Mouse (Mus musculus): ENCODE data around the gene Lrrc23. TPM values are rescaled to one million over a fixed set of nuclear protein-coding genes. Genes with fewer than 3 reads are reported as not detected.
"Not testable (repeated sequence)": the region's sequence is repeated elsewhere in the genome, so short reads cannot be mapped to it uniquely, and the experiment has no call there.

Gene Lrrc23
- polyA plus RNA-seq, 1 experiment from 2014 or later, result not detected

GRCm38 (mm10) chr6:124813933-124814332 lies 34.4 kb upstream of the Lrrc23 start, which contains the start of gene Tpi1:
Tpi1 (minus strand) TSS chr6:124814296.
- in situ Hi-C loops (cut with MboI; ENCODE audit: low pct_unique_long_range_greater_than_20kb), result no loop called here
- no peak for TF ChIP-seq CTCF (IDR thresholded peaks at IDR 0.05)
- ChIA-PET POLR2A (interaction anchor here (0.6 to 6.4 kb wide), 5 partner anchors 8 to 157 kb away, joined by 3 to 27 read pairs (median 4); partner anchors contain the start of genes Cdca3 and Usp5), CTCF (interaction anchor here (0.9 kb wide), 1 partner anchor 8 kb away, joined by 3 read pairs; no protein-coding TSS in a partner anchor)
- DNase-seq (ENCODE audit: low read depth, low spot score) (no peak), ATAC-seq (peak; percentile 70)
- no peaks in the 10 kb centered on the region for H3K27me3 ChIP-seq

- TF ChIP-seq CTCF (IDR thresholded peaks at IDR 0.05), result no peak
- no peaks in the 10 kb centered on the region for H3K27me3 ChIP-seq
- ATAC-seq, result no peak
- in situ Hi-C loops (cut with MboI; ENCODE audit: low pct_unique_long_range_greater_than_20kb), result no loop called here
- no peak for DNase-seq (ENCODE audit: low read depth, low spot score)
- POLR2A ChIA-PET, result interaction anchor here (0.6 to 6.4 kb wide), 5 partner anchors 8 to 157 kb away, joined by 3 to 27 read pairs (median 4); partner anchors contain the start of genes Cdca3 and Usp5
- CTCF ChIA-PET, result interaction anchor here (0.9 kb wide), 1 partner anchor 9 kb away, joined by 3 read pairs; no protein-coding TSS in a partner anchor
Measured at GRCm38 (mm10) chr6:124813496-124813895, 34.0 kb upstream of the Lrrc23 start.

- TF ChIP-seq CTCF (IDR thresholded peaks at IDR 0.05), result no peak
- no peak for ATAC-seq
- ChIA-PET CTCF (no interaction called here), POLR2A (interaction anchor here (1.3 to 6.4 kb wide), 3 partner anchors 11 to 117 kb away, joined by 3 to 27 read pairs (median 6); partner anchors contain the start of genes Cdca3 and Usp5)
- in situ Hi-C loops (cut with MboI; ENCODE audit: low pct_unique_long_range_greater_than_20kb), result no loop called here
- DNase-seq (ENCODE audit: low read depth, low spot score), result no peak
- no peaks in the 10 kb centered on the region for H3K27me3 ChIP-seq
Measured at GRCm38 (mm10) chr6:124812848-124813247, 33.3 kb upstream of the Lrrc23 start.

- in situ Hi-C loops (cut with MboI; ENCODE audit: low pct_unique_long_range_greater_than_20kb), result no loop called here
- no peak for DNase-seq (ENCODE audit: low read depth, low spot score)
- no peaks in the 10 kb centered on the region for H3K27me3 ChIP-seq
- ChIA-PET CTCF (interaction anchor here (0.6 to 1.4 kb wide), 2 partner anchors 16 to 19 kb away, joined by 3 to 5 read pairs; no protein-coding TSS in a partner anchor), POLR2A (interaction anchor here (1.3 to 6.4 kb wide), 7 partner anchors 10 to 123 kb away, joined by 3 to 27 read pairs (median 3); partner anchors contain the start of genes Cdca3 and Usp5)
- no peak for ATAC-seq
- TF ChIP-seq CTCF (IDR thresholded peaks at IDR 0.05), result no peak
Measured at GRCm38 (mm10) chr6:124811701-124812560, 32.4 kb upstream of the Lrrc23 start.

- ChIA-PET POLR2A (interaction anchor here (1.3 to 6.4 kb wide), 6 partner anchors 10 to 124 kb away, joined by 3 to 27 read pairs (median 3); partner anchors contain the start of genes Cdca3 and Usp5), CTCF (interaction anchor here (1.2 to 1.4 kb wide), 2 partner anchors 15 to 52 kb away, joined by 3 to 5 read pairs; no protein-coding TSS in a partner anchor)
- ATAC-seq (no peak), DNase-seq (ENCODE audit: low read depth, low spot score) (no peak)
- H3K27me3 ChIP-seq, result no peaks in the 10 kb centered on the region
- in situ Hi-C loops (cut with MboI; ENCODE audit: low pct_unique_long_range_greater_than_20kb), result no loop called here
- TF ChIP-seq CTCF (IDR thresholded peaks at IDR 0.05), result no peak
Measured at GRCm38 (mm10) chr6:124811403-124811665, 31.8 kb upstream of the Lrrc23 start.

- ChIA-PET CTCF (interaction anchor here (1.2 to 1.8 kb wide), 3 partner anchors 15 to 52 kb away, joined by 3 to 5 read pairs (median 4); no protein-coding TSS in a partner anchor), POLR2A (interaction anchor here (1.4 to 6.4 kb wide), 5 partner anchors 11 to 124 kb away, joined by 3 to 27 read pairs (median 3); partner anchors contain the start of genes Cdca3 and Usp5)
- H3K27me3 ChIP-seq; DNase-seq (ENCODE audit: low read depth, low spot score); ATAC-seq; in situ Hi-C loops (cut with MboI; ENCODE audit: low pct_unique_long_range_greater_than_20kb): not testable (repeated sequence)
Measured at GRCm38 (mm10) chr6:124810566-124811402, 31.3 kb upstream of the Lrrc23 start.

- in situ Hi-C loops (cut with MboI; ENCODE audit: low pct_unique_long_range_greater_than_20kb), result no loop called here
- DNase-seq (ENCODE audit: low read depth, low spot score) (no peak), ATAC-seq (no peak)
- no peak for TF ChIP-seq CTCF (IDR thresholded peaks at IDR 0.05)
- no peaks in the 10 kb centered on the region for H3K27me3 ChIP-seq
- ChIA-PET CTCF (interaction anchor here (0.8 to 1.8 kb wide), 7 partner anchors 10 to 67 kb away, joined by 3 to 4 read pairs (median 3); no protein-coding TSS in a partner anchor), POLR2A (interaction anchor here (0.9 to 6.4 kb wide), 4 partner anchors 19 to 65 kb away, joined by 3 to 27 read pairs (median 4); partner anchors contain the start of genes Cdca3 and Usp5)
Measured at GRCm38 (mm10) chr6:124809775-124810538, 30.4 kb upstream of the Lrrc23 start.

- no peak for DNase-seq (ENCODE audit: low read depth, low spot score)
- in situ Hi-C loops (cut with MboI; ENCODE audit: low pct_unique_long_range_greater_than_20kb), result no loop called here
- ChIA-PET CTCF (interaction anchor here (0.8 to 1.8 kb wide), 6 partner anchors 11 to 66 kb away, joined by 3 to 4 read pairs (median 4); no protein-coding TSS in a partner anchor), POLR2A (interaction anchor here (0.7 to 6.4 kb wide), 7 partner anchors 13 to 64 kb away, joined by 3 to 27 read pairs (median 4); partner anchors contain the start of genes Cdca3 and Usp5)
- no peak for TF ChIP-seq CTCF (IDR thresholded peaks at IDR 0.05)
- H3K27me3 ChIP-seq, result no peaks in the 10 kb centered on the region
- peak; percentile 24 for ATAC-seq
Measured at GRCm38 (mm10) chr6:124809052-124809774, 29.7 kb upstream of the Lrrc23 start.
